Mouse (Mus musculus): ENCODE data around the gene Arl4c. TPM values are rescaled to one million over a fixed set of nuclear protein-coding genes. Genes with fewer than 3 reads are reported as not detected.

The Arl4c gene
- polyA plus RNA-seq, 1 experiment from 2014 or later, result 30.6 TPM

DNA sequence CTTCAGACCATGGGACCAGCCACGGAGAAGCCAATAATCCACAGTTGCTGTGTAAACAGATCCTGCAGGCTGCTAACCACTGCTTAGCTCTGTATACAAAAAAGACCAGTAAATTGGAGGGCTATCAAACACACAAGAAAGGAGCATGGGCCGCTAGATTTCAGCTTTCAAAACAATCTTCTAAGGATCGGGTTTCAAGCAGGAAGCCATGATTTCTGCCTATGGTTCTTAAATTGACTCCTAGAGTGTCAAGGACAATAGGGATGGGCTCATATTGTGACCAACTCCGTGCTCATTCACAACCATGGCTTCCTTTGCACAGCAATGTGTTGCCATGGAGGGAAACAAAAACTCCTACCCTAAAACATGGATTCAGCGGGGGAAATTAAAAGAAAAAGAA is 3.1 kb downstream of the Arl4c start:
- Histone ChIP-seq H3K4me2 (ENCODE audit: low read length) (peak overlapping the region; percentile 80), H3K27ac (no peak overlapping the region), H3K36me3 (ENCODE audit: insufficient read depth, low read length) (0 out of 2 replicates have a peak, but pooled peaks cover 4% of the 10 kb centered on the region), H3K27me3 (ENCODE audit: insufficient read depth, low read length) (no peaks in the 10 kb centered on the region), H3K9ac (ENCODE audit: low read depth, low read length) (0 out of 2 replicates have a peak overlapping the region, but pooled peaks have one; percentile 4), H3K4me3 (replicated peaks; ENCODE audit: low read depth, low read length) (peak overlapping the region; percentile 81), H3K4me1 (replicated peaks; ENCODE audit: insufficient read depth, low read length) (no peaks in the 10 kb centered on the region), H3K9me3 (replicated peaks; ENCODE audit: low read length) (no peaks in the 10 kb centered on the region)
- no peak for ATAC-seq (replicated peaks; ENCODE audit: low FRiP score, low read depth)
- no peak for DNase-seq (ENCODE audit: low spot score)
- WGBS, result 18% methylated on average over 5 of the region's 5 CpGs
- TF ChIP-seq CTCF (IDR thresholded peaks at IDR 0.05; ENCODE audit: low read depth), result no peak

- Histone ChIP-seq H3K4me3 (replicated peaks; ENCODE audit: low read depth, low read length) (peak overlapping the region; percentile 81), H3K36me3 (ENCODE audit: insufficient read depth, low read length) (0 out of 2 replicates have a peak, but pooled peaks cover 4% of the 10 kb centered on the region), H3K4me2 (ENCODE audit: low read length) (peak overlapping the region; percentile 80), H3K27me3 (ENCODE audit: insufficient read depth, low read length) (no peaks in the 10 kb centered on the region), H3K27ac (no peak overlapping the region), H3K9me3 (replicated peaks; ENCODE audit: low read length) (no peaks in the 10 kb centered on the region), H3K4me1 (replicated peaks; ENCODE audit: insufficient read depth, low read length) (no peaks in the 10 kb centered on the region), H3K9ac (ENCODE audit: low read depth, low read length) (0 out of 2 replicates have a peak overlapping the region, but pooled peaks have one; percentile 4)
- DNase-seq (ENCODE audit: low spot score), result no peak
- TF ChIP-seq CTCF (IDR thresholded peaks at IDR 0.05; ENCODE audit: low read depth), result no peak
- 70% methylated on average over 6 of the region's 6 CpGs for WGBS
- no peak for ATAC-seq (replicated peaks; ENCODE audit: low FRiP score, low read depth)
These were observed 3.9 kb downstream of the Arl4c start for GRCm38 (mm10) chr1:88698131-88698530.

- no peak for TF ChIP-seq CTCF (IDR thresholded peaks at IDR 0.05; ENCODE audit: low read depth)
- 0 out of 2 replicates have a peak, but pooled peaks have one; percentile 41 for ATAC-seq (replicated peaks; ENCODE audit: low FRiP score, low read depth)
- Histone ChIP-seq H3K27ac (no peak overlapping the region), H3K4me2 (ENCODE audit: low read length) (no peak overlapping the region), H3K36me3 (ENCODE audit: insufficient read depth, low read length) (0 out of 2 replicates have a peak, but pooled peaks cover 4% of the 10 kb centered on the region), H3K4me3 (replicated peaks; ENCODE audit: low read depth, low read length) (no peak overlapping the region), H3K9ac (ENCODE audit: low read depth, low read length) (no peak overlapping the region), H3K4me1 (replicated peaks; ENCODE audit: insufficient read depth, low read length) (no peaks in the 10 kb centered on the region), H3K9me3 (replicated peaks; ENCODE audit: low read length) (no peaks in the 10 kb centered on the region), H3K27me3 (ENCODE audit: insufficient read depth, low read length) (no peaks in the 10 kb centered on the region)
- WGBS, result 67% methylated on average over 4 of the region's 4 CpGs
- no peak for DNase-seq (ENCODE audit: low spot score)
These were observed 5.6 kb downstream of the Arl4c start for GRCm38 (mm10) chr1:88696408-88696807.

- 0 out of 2 replicates have a peak, but pooled peaks cover 4% of the 10 kb centered on the region for H3K36me3 ChIP-seq (ENCODE audit: insufficient read depth, low read length)
- H3K4me3 ChIP-seq (replicated peaks; ENCODE audit: low read depth, low read length), result no peak overlapping the region
- ATAC-seq (replicated peaks; ENCODE audit: low FRiP score, low read depth) (no peak), DNase-seq (ENCODE audit: low spot score) (no peak)
- H3K4me2 ChIP-seq (ENCODE audit: low read length), result no peak overlapping the region
- no peaks in the 10 kb centered on the region for H3K27me3 ChIP-seq (ENCODE audit: insufficient read depth, low read length)
- no peaks in the 10 kb centered on the region for H3K4me1 ChIP-seq (replicated peaks; ENCODE audit: insufficient read depth, low read length)
- H3K9ac ChIP-seq (ENCODE audit: low read depth, low read length), result no peak overlapping the region
- no peaks in the 10 kb centered on the region for H3K9me3 ChIP-seq (replicated peaks; ENCODE audit: low read length)
- no peak for TF ChIP-seq CTCF (IDR thresholded peaks at IDR 0.05; ENCODE audit: low read depth)
- 77% methylated on average over 10 of the region's 10 CpGs for WGBS
- H3K27ac ChIP-seq, result no peak overlapping the region
These were observed 7.7 kb downstream of the Arl4c start for GRCm38 (mm10) chr1:88694353-88694752.

DNA sequence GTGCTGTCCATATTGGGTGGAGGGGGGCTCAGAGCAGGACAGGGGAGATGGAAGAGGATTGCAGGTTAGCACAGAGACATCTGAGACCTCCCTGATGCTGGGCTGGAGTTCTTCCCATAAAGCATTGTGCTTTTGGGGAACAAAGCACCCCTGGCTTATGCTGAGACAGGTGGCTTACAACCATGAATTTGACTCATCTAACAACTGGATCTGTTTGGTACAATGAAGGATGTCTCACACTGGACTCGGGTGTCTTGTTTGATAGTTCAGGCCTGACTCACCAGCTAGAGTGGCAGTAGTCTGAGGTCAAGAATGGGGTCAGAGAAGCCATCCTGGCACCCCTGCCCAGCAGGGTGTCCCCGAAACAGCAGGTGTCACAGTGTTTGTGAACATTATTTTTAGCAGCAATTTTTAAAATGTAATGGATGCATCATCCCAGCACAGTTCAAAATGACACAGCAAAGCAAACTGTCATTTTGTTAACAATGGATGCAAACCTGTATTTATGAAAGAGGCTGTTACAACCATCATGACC is 9.7 kb downstream of the Arl4c start:
- no peak overlapping the region for H3K4me3 ChIP-seq (replicated peaks; ENCODE audit: low read depth, low read length)
- ATAC-seq (replicated peaks; ENCODE audit: low FRiP score, low read depth), result no peak
- H3K9ac ChIP-seq (ENCODE audit: low read depth, low read length), result no peak overlapping the region
- H3K9me3 ChIP-seq (replicated peaks; ENCODE audit: low read length), result no peaks in the 10 kb centered on the region
- DNase-seq (ENCODE audit: low spot score), result no peak
- no peak overlapping the region for H3K27ac ChIP-seq
- no peak overlapping the region for H3K4me2 ChIP-seq (ENCODE audit: low read length)
- 0 out of 2 replicates have a peak, but pooled peaks cover 4% of the 10 kb centered on the region for H3K36me3 ChIP-seq (ENCODE audit: insufficient read depth, low read length)
- H3K4me1 ChIP-seq (replicated peaks; ENCODE audit: insufficient read depth, low read length), result no peaks in the 10 kb centered on the region
- H3K27me3 ChIP-seq (ENCODE audit: insufficient read depth, low read length), result no peaks in the 10 kb centered on the region
- WGBS, result 67% methylated on average over 2 of the region's 2 CpGs
- TF ChIP-seq CTCF (IDR thresholded peaks at IDR 0.05; ENCODE audit: low read depth), result no peak

DNA sequence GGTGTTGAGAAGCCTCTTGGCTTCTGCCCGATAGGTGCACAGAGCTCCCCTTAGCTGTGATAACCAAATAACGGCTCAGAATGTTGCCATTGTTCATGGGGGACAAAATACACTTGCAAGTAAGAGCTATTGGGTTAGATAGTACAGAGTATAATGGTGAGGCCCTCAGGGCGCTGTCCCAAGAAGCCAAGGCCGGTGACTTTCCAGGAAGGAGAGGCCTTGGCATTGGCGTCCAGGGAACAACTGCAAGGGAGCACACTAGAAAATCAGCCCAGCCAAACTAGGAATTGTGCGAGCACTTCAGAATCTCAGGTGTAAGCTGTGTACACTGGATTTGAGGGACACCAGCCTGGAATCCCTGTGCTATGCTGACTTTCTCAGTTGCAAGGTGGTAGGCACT is 11.4 kb downstream of the Arl4c start:
- ATAC-seq (replicated peaks; ENCODE audit: low FRiP score, low read depth) (no peak), DNase-seq (ENCODE audit: low spot score) (no peak)
- Histone ChIP-seq H3K27me3 (ENCODE audit: insufficient read depth, low read length) (no peaks in the 10 kb centered on the region), H3K4me3 (replicated peaks; ENCODE audit: low read depth, low read length) (no peak overlapping the region), H3K9ac (ENCODE audit: low read depth, low read length) (no peak overlapping the region), H3K9me3 (replicated peaks; ENCODE audit: low read length) (no peaks in the 10 kb centered on the region), H3K36me3 (ENCODE audit: insufficient read depth, low read length) (no peaks in the 10 kb centered on the region), H3K4me1 (replicated peaks; ENCODE audit: insufficient read depth, low read length) (no peaks in the 10 kb centered on the region), H3K4me2 (ENCODE audit: low read length) (no peak overlapping the region), H3K27ac (no peak overlapping the region)
- no peak for TF ChIP-seq CTCF (IDR thresholded peaks at IDR 0.05; ENCODE audit: low read depth)
- WGBS, result 89% methylated on average over 6 of the region's 6 CpGs

- no peaks in the 10 kb centered on the region for H3K36me3 ChIP-seq (ENCODE audit: insufficient read depth, low read length)
- TF ChIP-seq CTCF (IDR thresholded peaks at IDR 0.05; ENCODE audit: low read depth), result no peak
- no peaks in the 10 kb centered on the region for H3K4me1 ChIP-seq (replicated peaks; ENCODE audit: insufficient read depth, low read length)
- no peak overlapping the region for H3K9ac ChIP-seq (ENCODE audit: low read depth, low read length)
- no peaks in the 10 kb centered on the region for H3K27me3 ChIP-seq (ENCODE audit: insufficient read depth, low read length)
- H3K4me3 ChIP-seq (replicated peaks; ENCODE audit: low read depth, low read length), result no peak overlapping the region
- ATAC-seq (replicated peaks; ENCODE audit: low FRiP score, low read depth), result no peak
- no peaks in the 10 kb centered on the region for H3K9me3 ChIP-seq (replicated peaks; ENCODE audit: low read length)
- H3K4me2 ChIP-seq (ENCODE audit: low read length), result no peak overlapping the region
- DNase-seq (ENCODE audit: low spot score), result no peak
- no peak overlapping the region for H3K27ac ChIP-seq
- 80% methylated on average over 1 of the region's 1 CpGs for WGBS
These were observed 17.3 kb downstream of the Arl4c start for GRCm38 (mm10) chr1:88684765-88685164.

Measured in kidney, postnatal 0 days (tissue).